Mouse (Mus musculus) bone marrow, adult 2 months (tissue): ENCODE data around the gene Cdk15.

ENCODE experiments used
- CTCF ChIP-seq: fragments of 200-500 bp; IDR thresholded peaks from 2 replicates; pipeline ENCODE4 v1.5.1; 2011; ENCODE audit warnings: low read length, control low read depth; ENCODE audit not compliant: control insufficient read depth, insufficient read depth
- POLR2A ChIP-seq: fragments of 200-500 bp; IDR thresholded peaks from 2 replicates; pipeline ENCODE4 v1.6.1; 2011; ENCODE audit warnings: low read depth, mild to moderate bottlenecking, control low read depth, low read length, borderline replicate concordance; ENCODE audit not compliant: control insufficient read depth

GRCm38 (mm10) chr1:59295769-59296168 lies 39.1 kb downstream of the Cdk15 start:
- TF ChIP-seq POLR2A (no peak), CTCF (no peak)
